Mouse (Mus musculus) liver, adult 2 months (tissue): Measurements from ENCODE around the gene Ccdc43.

Experiments
- CTCF ChIP-seq: fragments of 200-500 bp; IDR thresholded peaks from 2 replicates; pipeline ENCODE4 v1.5.1; 2011; ENCODE audit warnings: low read depth, low read length, control low read depth
- POLR2A ChIP-seq: fragments of 200-500 bp; IDR thresholded peaks from 2 replicates; pipeline ENCODE4 v1.6.1; 2011; ENCODE audit warnings: low read length, control low read depth; ENCODE audit not compliant: insufficient read depth; ENCODE audit errors: extremely low read depth

GRCm38 (mm10) chr11:102695289-102695688 is 2.3 kb downstream of the Ccdc43 start:
- TF ChIP-seq CTCF (no peak), POLR2A (no peak)
